In the genomic region with DNA sequence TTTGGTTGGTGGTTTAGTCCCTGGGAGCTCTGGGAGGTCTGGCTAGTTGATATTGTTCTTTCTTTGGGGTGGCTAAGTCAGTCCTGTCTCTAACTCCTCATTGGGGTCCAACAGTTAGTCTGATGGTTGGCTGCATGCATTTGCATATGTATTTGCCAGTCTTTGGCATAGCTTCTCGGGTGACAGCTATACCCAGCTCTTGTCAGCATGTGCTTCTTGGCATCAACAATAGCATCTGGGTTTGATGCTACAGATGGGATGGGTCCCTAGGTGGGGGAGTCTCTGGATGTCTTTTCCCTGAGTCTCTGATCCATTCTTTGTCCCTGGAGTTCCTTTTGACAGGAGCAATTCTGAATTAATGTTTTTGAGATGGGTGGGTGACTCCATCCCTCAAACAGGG, we compare ENCODE assay signal across 18 mouse cellular contexts.
"Had no signal": no experiment of that assay in that cellular context is flagged by ENCODE, and none has a peak within 500 bp of the region (broad histone marks: within the 10 kb centered on the region; RNA-seq: fewer than 3 reads in every experiment).

No protein-coding gene starts in this region.

- H3K36me3 ChIP-seq: midbrain, embryonic 10.5 days; midbrain, embryonic 12.5 days; neural tube, embryonic 13.5 days; neural tube, embryonic 15.5 days had no signal

- H3K4me2 ChIP-seq: lung, embryonic 14.5 days; midbrain, embryonic 12.5 days; neural tube, embryonic 13.5 days; neural tube, embryonic 15.5 days had no signal

- H3K27ac ChIP-seq: midbrain, embryonic 10.5 days; midbrain, embryonic 12.5 days; neural tube, embryonic 13.5 days; neural tube, embryonic 15.5 days had no signal

- H3K4me1 ChIP-seq: midbrain, embryonic 10.5 days; midbrain, embryonic 12.5 days; neural tube, embryonic 13.5 days; neural tube, embryonic 15.5 days had no signal

- ATAC-seq: midbrain, embryonic 16.5 days had no signal

- H3K9me3 ChIP-seq: midbrain, embryonic 10.5 days; midbrain, embryonic 12.5 days; neural tube, embryonic 13.5 days; neural tube, embryonic 15.5 days had no signal

- H3K4me3 ChIP-seq: midbrain, embryonic 10.5 days; midbrain, embryonic 12.5 days; myocyte; neural tube, embryonic 13.5 days; neural tube, embryonic 15.5 days had no signal

- DNase-seq: lung, embryonic 14.5 days; lung, postnatal 10 days; lung, postnatal 4 days; midbrain, embryonic 14.5 days; retina, postnatal 1 day; right cerebral cortex, adult 18-20 months; right cerebral cortex, postnatal 25 days; right cerebral cortex, postnatal 4 days; spleen, adult 18-20 months; thymus, adult 18-20 months; thymus, postnatal 14 days; thymus, postnatal 36 days had no signal

- H3K9ac ChIP-seq: lung, embryonic 14.5 days; midbrain, embryonic 12.5 days; neural tube, embryonic 13.5 days; neural tube, embryonic 15.5 days had no signal

- H3K27me3 ChIP-seq: midbrain, embryonic 12.5 days; neural tube, embryonic 13.5 days; neural tube, embryonic 15.5 days had no signal
